Mouse (Mus musculus) midbrain, postnatal 0 days (tissue): ENCODE measurements around the gene St8sia4. TPM values are rescaled to one million over a fixed set of nuclear protein-coding genes. Genes with fewer than 3 reads are reported as not detected.

Experiments
- ATAC-seq: fragments of 200-750 bp; cut with Nextera tagmentation; 2 replicates; pipeline ENCODE4 v1.8.0; 2017; ENCODE audit warnings: moderate number of reproducible peaks, mild to moderate bottlenecking, moderate TSS enrichment, moderate library complexity; ENCODE audit not compliant: low FRiP score
- DNase-seq: peaks from one replicate; pipeline ENCODE4 v3.0.0-alpha.2; 2015; ENCODE audit warnings: low spot score
- H3K27ac ChIP-seq: fragments of 300-500 bp; sonication (generic); 2 replicates; pipeline ENCODE4 v1.5.1; 2014; ENCODE audit warnings: low read depth, mild to moderate bottlenecking, low read length, mixed read lengths
- H3K27me3 ChIP-seq: fragments of 300-500 bp; sonication (generic); 2 replicates; pipeline ENCODE4 v1.6.1; 2014; ENCODE audit warnings: low read length, control low read depth, mixed read lengths; ENCODE audit not compliant: insufficient read depth
- H3K36me3 ChIP-seq: fragments of 300-500 bp; sonication (generic); 2 replicates; pipeline ENCODE4 v1.6.1; 2014; ENCODE audit warnings: low read length, control low read depth, mixed read lengths; ENCODE audit not compliant: insufficient read depth
- H3K4me1 ChIP-seq: fragments of 300-500 bp; sonication (generic); 2 replicates; pipeline ENCODE4 v1.6.1; 2014; ENCODE audit warnings: mild to moderate bottlenecking, control low read depth, antibody characterized with exemption, low read length, mixed read lengths; ENCODE audit not compliant: insufficient read depth
- H3K4me2 ChIP-seq: fragments of 300-500 bp; sonication (generic); 2 replicates; pipeline ENCODE4 v1.6.1; 2014; ENCODE audit warnings: low read depth, mild to moderate bottlenecking, low read length, mixed read lengths; ENCODE audit not compliant: poor library complexity, severe bottlenecking
- H3K4me3 ChIP-seq: fragments of 300-500 bp; sonication (generic); 2 replicates; pipeline ENCODE4 v1.5.1; 2014; ENCODE audit warnings: low read depth, mild to moderate bottlenecking, low read length, moderate library complexity
- H3K9ac ChIP-seq: fragments of 300-500 bp; sonication (generic); replicated peaks from 2 replicates; pipeline ENCODE4 v1.6.1; 2014; ENCODE audit warnings: mild to moderate bottlenecking, low read length, moderate library complexity, mixed read lengths; ENCODE audit not compliant: poor library complexity, severe bottlenecking
- H3K9me3 ChIP-seq: fragments of 300-500 bp; sonication (generic); 2 replicates; pipeline ENCODE4 v1.6.1; 2016; ENCODE audit warnings: low read length, control low read depth
- CTCF ChIP-seq: IDR thresholded peaks from 2 replicates; pipeline ENCODE4 v1.5.1; 2016; ENCODE audit warnings: antibody characterized with exemption, mild to moderate bottlenecking
- WGBS: fragments of 180-500 bp; shearing (Covaris S2); extraction: QIAGEN DNeasy Blood & Tissue Kit; methylation state at CpG from one replicate; pipeline ENCODE4 v1.1.7; 2014; 5-methylcytosine and 5-hydroxymethylcytosine counted together
- polyA plus RNA-seq: library from polyadenylated mRNA; unstranded; fragments of >200 nt; fragmentation: Nextera tagmentation; extraction: Ambion mirVana; gene quantifications from 2 replicates; pipeline ENCODE4 v1.2.1, GENCODE M21; 2015
- total RNA-seq: library from RNA; depleted of rRNA; stranded (reverse); fragments of >200 nt; gene quantifications from 2 replicates; pipeline ENCODE4 v1.2.3, GENCODE M21; 2014

Gene St8sia4
- total and polyA plus RNA-seq, 2 experiments from 2014 or later: 19.9 to 60.5 TPM

DNA sequence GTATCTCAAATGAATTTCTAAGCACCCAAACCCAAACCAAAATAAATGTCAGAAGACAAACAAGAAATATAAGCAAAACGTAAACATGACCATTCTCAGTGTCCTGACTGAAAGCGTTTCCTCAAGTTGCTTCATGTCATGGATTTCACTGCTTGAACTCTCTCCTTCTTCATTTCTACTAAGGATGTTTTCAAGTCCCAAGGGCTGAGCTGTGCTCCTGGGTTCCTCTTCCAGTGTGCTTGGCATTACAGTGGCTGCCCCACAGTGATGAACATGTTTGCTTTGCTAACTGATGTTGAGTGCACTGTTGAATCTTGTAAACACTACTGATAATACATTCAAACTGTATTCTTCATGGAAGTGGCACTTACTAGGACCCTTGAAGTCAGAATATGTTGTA lies 76.3 kb downstream of the St8sia4 start:
- Histone ChIP-seq H3K36me3 (no peaks in the 10 kb centered on the region), H3K4me3 (no peak overlapping the region), H3K9ac (no peak overlapping the region), H3K9me3 (no peaks in the 10 kb centered on the region), H3K27ac (no peak overlapping the region), H3K4me1 (no peaks in the 10 kb centered on the region), H3K27me3 (no peaks in the 10 kb centered on the region), H3K4me2 (no peak overlapping the region)
- WGBS: 86% methylated on average over 2 of the region's 2 CpGs
- ATAC-seq (no peak), DNase-seq (no peak)
- no peak for TF ChIP-seq CTCF

DNA sequence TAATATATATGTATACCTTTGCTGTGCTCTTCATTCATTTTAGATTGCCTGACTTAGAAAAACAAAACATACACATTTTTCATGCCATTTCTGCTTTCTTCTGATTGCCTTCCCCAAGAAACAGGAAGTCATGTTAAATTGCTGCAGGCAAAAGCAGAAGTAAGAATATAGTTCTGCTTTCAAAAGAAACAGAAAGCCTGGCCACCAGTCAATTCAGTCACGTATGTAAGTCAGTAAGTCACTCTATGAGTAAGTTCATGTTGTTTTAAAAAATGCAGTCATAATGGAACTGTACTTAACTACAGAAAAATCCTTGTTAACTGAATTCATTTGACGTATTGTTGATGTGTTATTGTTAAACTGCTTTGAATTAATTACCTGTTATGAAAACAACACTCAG lies 77.3 kb downstream of the St8sia4 start:
- no peak overlapping the region for H3K27ac ChIP-seq
- no peaks in the 10 kb centered on the region for H3K27me3 ChIP-seq

DNA sequence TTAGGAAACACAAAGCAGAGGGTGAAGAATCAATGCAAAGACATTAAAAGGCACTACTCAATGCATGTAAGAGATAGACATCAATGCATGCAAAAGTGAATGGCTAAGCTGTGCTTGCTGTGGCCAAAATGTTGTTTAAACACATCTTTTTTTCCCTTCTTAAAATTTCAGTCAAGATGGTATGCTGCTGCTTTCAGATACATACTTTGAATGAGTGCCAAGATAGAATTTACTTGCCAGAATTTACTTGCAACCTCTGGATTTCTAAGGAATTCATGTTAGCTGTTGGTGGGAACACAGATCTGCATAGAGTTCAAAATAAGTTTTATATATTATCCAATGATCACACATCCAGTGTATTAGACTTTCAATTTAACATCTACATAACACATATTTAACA lies 77.9 kb downstream of the St8sia4 start:
- DNase-seq: no peak
- H3K36me3 ChIP-seq: no peaks in the 10 kb centered on the region
- no peak overlapping the region for H3K4me3 ChIP-seq
- H3K9me3 ChIP-seq: no peaks in the 10 kb centered on the region
- H3K27ac ChIP-seq: no peak overlapping the region
- ATAC-seq: no peak
- TF ChIP-seq CTCF: no peak
- H3K27me3 ChIP-seq: no peaks in the 10 kb centered on the region
- no peaks in the 10 kb centered on the region for H3K4me1 ChIP-seq
- no peak overlapping the region for H3K4me2 ChIP-seq
- no peak overlapping the region for H3K9ac ChIP-seq

More for the DNA sequence above, 77.3 kb downstream of the St8sia4 start:
- WGBS: 82% methylated on average over 2 of the region's 2 CpGs
- H3K9ac ChIP-seq: no peak overlapping the region
- no peak for TF ChIP-seq CTCF
- no peaks in the 10 kb centered on the region for H3K36me3 ChIP-seq
- no peak overlapping the region for H3K4me2 ChIP-seq
- no peaks in the 10 kb centered on the region for H3K9me3 ChIP-seq
- ATAC-seq (no peak), DNase-seq (no peak)
- H3K4me1 ChIP-seq: no peaks in the 10 kb centered on the region
- H3K4me3 ChIP-seq: no peak overlapping the region

DNA sequence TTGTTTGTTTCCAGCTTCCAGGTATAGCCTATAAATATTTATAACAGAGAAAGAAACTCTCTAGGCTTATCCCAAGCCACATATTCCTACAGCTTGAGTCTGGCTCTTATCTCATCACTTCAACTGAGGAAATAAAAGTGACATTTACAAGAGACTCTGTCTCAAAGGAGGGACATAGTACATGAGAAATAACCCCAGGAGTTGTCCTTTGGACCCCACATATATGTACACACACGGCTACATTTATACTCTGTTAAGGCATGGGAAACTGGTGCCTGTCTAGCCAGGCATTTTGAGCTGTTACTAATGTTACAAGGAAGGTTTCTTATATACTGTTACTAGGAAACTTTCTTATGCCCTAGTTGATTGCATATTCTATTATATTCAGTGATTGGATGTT lies 84.1 kb downstream of the St8sia4 start:
- H3K27me3 ChIP-seq: no peaks in the 10 kb centered on the region
- H3K27ac ChIP-seq: no peak overlapping the region
- H3K4me1 ChIP-seq: no peaks in the 10 kb centered on the region
- TF ChIP-seq CTCF: no peak
- no peaks in the 10 kb centered on the region for H3K9me3 ChIP-seq
- no peak for ATAC-seq
- H3K4me2 ChIP-seq: no peak overlapping the region
- no peak for DNase-seq
- no peak overlapping the region for H3K4me3 ChIP-seq
- 79% methylated on average over 1 of the region's 1 CpGs for whole genome bisulfite sequencing
- H3K36me3 ChIP-seq: no peaks in the 10 kb centered on the region
- H3K9ac ChIP-seq: no peak overlapping the region

GRCm38 (mm10) chr1:95582264-95582663 lies 85.1 kb downstream of the St8sia4 start:
- H3K4me2 ChIP-seq: no peak overlapping the region
- H3K9me3 ChIP-seq: no peaks in the 10 kb centered on the region
- H3K27ac ChIP-seq: no peak overlapping the region
- no peaks in the 10 kb centered on the region for H3K4me1 ChIP-seq
- DNase-seq (peak; percentile 15), ATAC-seq (no peak)
- no peaks in the 10 kb centered on the region for H3K27me3 ChIP-seq
- TF ChIP-seq CTCF: no peak
- H3K4me3 ChIP-seq: no peak overlapping the region
- H3K9ac ChIP-seq: no peak overlapping the region
- no peaks in the 10 kb centered on the region for H3K36me3 ChIP-seq
- 48% methylated on average over 1 of the region's 1 CpGs for WGBS

DNA sequence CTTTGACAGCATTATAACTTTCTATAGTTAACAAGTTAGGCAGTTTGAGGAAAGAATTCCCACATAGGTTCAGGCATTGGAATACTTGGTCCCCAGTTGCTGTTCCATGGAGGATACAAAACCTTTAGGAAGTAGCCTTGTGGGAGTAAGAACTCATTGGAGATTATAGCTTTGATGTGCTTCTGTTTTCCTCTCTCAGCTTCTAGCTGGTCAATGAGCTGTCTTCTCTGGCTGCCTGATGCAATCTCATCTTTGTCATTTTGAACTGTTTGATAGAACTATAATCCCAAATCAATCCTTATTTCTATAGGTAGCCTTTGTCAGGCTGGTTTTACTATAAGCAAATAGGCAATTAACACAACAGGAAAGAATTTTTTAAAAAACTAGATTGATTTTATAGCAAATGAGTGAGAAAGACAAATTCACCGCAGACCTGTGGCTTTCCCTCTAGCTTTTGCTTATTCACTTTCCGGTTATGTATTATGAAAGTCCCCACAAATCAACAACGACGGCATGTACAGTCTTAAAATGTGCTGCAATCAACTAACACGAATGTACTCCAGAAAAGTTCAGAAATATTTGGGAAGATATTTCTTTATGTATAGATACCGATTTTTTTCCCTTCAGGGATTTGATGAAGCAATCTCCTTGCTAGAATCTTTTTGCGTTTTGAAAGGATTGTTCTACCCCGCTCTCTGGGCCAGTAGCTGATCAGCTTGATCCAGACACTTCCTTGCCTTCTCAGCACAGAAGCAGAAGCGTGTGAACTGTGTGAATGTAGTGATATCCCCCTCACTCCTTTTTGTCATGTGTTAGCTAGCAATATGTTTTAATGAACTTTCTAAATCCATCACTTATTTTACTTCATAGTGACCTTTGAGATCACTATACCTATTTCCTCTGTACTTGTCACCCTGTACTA lies 94.5 kb downstream of the St8sia4 start:
- H3K4me2 ChIP-seq: no peak overlapping the region
- no peaks in the 10 kb centered on the region for H3K9me3 ChIP-seq
- no peaks in the 10 kb centered on the region for H3K4me1 ChIP-seq
- ATAC-seq (no peak), DNase-seq (no peak)
- H3K9ac ChIP-seq: no peak overlapping the region
- H3K36me3 ChIP-seq: no peaks in the 10 kb centered on the region
- WGBS: 95% methylated on average over 9 of the region's 9 CpGs
- no peaks in the 10 kb centered on the region for H3K27me3 ChIP-seq
- no peak for TF ChIP-seq CTCF
- H3K4me3 ChIP-seq: no peak overlapping the region
- H3K27ac ChIP-seq: no peak overlapping the region
